Mouse (Mus musculus): ENCODE results near the gene Nsun2.
A peak's percentile ranks its signal among the peaks of the same experiment; 100 is the strongest.

The Nsun2 gene

DNA sequence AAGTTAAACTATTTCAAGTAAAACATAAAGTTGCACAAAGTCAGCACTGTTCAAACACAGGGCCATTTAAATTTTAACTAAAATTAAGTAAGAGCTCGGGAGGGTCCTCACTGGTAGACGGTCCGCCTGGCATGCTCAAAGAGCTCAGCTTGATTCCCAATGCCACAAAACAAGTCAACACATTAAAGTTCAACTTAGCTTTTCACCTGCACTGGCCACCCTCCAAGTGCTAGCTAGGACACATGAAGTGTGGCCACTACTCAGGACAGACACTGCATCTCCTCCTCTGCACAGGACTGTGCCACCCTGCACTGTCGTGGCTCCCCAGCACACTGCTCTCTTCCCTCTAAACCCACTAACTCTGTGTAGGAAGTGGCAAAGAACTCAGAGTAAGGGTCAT lies 7.7 kb upstream of the Nsun2 start:
- no peak for DNase-seq

DNA sequence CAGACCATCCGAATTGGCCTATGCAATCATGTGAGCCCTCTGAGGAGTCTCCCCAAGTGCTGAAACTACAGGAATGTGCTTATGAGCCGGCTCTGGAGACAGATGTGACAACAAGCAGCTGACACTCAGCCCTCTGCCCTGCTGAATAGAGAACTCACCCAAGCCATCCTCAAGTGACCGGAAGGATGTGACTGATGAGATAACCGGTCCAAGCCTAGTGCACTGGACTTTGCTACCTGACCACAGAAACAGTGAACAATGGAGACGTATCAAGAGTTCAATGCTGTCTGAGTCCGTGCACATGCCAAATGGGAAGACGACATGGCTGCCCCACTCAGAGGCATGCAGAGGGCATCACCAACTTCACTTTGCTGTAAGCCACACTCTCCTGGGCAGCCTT lies 5.0 kb upstream of the Nsun2 start:
- no peak for DNase-seq

DNA sequence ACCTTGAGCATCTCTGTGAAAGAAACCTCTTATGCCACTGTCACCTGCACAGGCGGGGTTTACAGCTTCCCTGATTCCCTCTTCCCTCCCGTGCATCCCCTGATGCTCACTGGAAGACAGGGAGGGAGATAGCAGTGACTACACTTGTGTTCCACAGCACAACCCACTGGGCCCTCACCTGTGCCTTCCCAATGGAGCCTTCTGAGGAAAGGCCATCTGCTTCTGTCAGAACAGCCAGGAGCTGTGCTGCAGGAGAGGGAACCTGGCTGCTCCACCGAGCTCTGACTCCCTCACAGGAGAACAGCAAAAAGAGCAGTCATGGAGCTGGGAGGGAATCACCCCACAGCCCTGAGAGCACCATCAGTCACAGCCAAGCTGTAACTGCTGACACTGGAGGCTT lies 3.4 kb upstream of the Nsun2 start:
- no peak for DNase-seq

DNA sequence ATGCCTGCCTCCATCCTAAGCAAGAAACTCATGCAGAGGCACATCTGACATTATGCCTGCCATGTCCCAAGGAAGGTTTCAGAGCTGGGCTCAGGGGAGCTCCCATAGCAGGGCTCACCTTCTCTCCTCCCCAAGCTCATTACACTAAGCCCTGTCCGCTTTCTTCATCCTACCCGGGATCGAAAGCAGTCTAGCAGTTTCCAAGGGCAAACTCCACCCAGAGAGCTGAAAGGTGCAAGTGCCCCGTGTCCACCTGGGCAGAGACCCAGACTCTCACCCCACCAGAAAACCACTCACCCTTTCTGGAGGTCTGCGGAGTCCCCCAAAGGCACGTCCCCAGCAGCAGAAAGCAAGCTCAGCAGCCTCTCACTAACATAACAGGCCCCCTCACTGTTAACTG lies 2.6 kb upstream of the Nsun2 start:
- DNase-seq = no peak

GRCm38 (mm10) chr13:69531431-69531830 lies 2.1 kb upstream of the Nsun2 start:
- no peak for DNase-seq

DNA sequence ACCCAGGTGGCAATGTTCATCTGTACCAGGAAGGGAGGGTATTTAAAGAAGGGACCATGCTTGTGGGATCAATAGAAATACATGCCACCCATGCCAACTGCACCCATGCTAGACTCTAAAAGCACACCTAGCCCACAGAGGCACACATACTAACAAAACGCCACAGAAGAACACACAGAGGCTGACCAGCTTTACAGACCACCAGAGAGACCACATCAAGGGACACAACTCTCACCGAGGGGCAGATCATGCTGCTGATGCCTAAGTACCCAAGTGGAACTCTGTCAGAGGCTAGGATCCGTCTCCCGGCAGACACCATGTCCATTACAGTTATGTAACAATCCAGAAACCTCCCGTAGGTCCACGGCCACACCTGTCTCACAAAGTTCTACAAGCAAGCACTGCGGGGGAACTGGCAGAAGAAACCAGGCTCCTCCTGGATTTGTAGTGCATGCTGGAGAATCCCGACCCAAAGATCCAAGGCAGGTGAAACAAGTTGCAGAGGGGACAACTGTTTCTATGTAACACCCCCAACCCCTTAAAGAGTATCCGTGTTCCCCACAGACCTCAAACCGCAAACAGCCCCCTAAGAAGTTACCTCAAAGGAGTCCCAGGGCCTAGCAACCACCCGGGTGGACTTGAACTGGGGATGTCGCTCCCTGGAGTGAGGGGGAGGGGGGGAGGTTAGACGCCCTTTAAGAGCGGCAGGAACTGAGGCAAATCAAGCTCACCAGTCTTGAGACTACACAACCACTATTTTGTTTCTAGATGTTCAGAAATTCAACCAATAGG lies 1.2 kb upstream of the Nsun2 start:
- no peak for DNase-seq

GRCm38 (mm10) chr13:69532893-69533404 lies 597 bp upstream of the Nsun2 start:
- no peak for DNase-seq

- DNase-seq = no peak
Observed at GRCm38 (mm10) chr13:69534334-69534653, 748 bp downstream of the Nsun2 start, which contains the start of gene Tent4a. Tent4a (minus strand) TSS chr13:69534617.

- peak; percentile 98 for DNase-seq
Observed at GRCm38 (mm10) chr13:69534654-69535551, 1.4 kb downstream of the Nsun2 start.

DNA sequence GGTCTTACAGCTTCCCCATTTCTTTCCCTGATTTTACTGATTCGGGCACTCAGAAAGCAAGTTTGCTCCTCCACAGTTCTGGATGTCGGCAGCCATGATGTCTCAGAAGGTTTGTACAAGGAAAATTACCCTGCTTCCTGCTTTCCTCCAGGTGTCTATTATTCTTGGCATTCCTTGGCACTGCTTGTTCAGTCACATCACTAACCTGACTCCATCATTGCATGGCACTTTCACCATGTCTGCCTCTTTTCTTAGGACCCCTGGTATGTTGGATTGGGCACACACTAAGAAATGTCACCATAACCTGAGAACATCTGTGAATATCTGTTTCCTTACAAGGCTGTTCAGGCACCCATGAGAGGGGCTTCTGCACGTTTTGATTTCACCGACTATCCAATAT lies 2.5 kb downstream of the Nsun2 start:
- DNase-seq = no peak

DNA sequence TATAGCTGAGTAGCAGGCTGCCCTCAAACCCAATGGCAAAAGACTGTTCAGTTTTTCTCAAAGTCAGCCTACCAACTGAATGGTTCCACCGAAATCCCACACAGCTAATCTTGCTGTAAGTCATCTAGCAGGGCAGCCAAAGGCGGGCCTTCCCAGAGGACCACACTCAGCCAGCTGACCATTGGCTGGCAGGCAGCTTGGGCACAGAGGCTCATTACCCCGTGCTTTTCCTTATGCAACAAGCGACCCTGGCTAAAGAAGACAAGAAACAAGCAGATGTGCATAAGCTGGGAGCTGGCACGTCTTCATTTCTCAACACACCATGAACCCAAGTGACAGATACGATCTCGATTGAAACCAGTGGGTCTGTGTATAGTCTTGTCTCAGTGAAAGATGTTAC lies 3.8 kb downstream of the Nsun2 start:
- DNase-seq = no peak

DNA sequence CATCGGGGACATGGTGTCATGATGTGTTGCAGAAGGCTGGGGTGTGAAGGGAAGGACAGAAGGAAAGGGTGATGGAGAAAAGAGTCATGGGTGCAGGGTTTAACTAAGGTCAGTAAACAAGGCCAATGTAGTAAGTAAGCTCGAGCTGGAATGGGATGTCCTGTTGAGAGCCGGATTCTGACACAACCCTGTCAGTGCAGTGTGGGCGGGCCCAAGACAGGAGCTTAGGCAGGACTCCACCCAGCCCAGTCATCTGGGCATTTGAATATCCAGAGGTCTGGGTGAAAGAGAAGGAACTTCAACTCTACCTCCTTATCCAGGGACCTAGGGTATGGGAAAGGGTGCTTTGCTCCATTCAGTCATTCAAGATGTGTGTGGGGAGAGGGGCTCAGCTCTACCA lies 4.8 kb downstream of the Nsun2 start:
- DNase-seq = no peak

- DNase-seq = no peak
Observed at GRCm38 (mm10) chr13:69541209-69541608, 7.7 kb downstream of the Nsun2 start.

GRCm38 (mm10) chr13:69541776-69542175 lies 8.2 kb downstream of the Nsun2 start:
- DNase-seq = peak; percentile 36

GRCm38 (mm10) chr13:69542571-69543352 lies 9.2 kb downstream of the Nsun2 start:
- DNase-seq = no peak

GRCm38 (mm10) chr13:69543595-69543994 lies 10.0 kb downstream of the Nsun2 start:
- DNase-seq = no peak

DNA sequence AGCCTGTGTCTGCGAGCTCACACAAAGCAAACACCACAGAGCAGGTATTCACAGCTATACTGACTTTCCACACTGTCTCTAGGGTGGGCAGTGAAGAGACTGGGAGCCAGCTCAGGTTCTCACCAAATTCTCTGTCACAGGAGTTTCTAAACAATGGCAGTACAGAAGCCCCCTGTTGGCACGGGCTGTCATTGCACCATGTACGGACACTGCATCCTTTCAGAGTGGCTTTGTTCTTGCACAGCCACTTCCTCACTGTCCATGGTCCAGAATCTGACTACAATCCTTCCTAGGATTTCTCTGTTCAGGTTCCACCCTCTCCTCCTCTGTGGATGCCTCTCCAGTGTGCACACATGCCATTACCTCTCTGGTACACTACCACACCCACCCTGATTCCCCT lies 11.5 kb downstream of the Nsun2 start:
- no peak for DNase-seq

- no peak for DNase-seq
Observed at GRCm38 (mm10) chr13:69547488-69548180, 14.1 kb downstream of the Nsun2 start.

DNA sequence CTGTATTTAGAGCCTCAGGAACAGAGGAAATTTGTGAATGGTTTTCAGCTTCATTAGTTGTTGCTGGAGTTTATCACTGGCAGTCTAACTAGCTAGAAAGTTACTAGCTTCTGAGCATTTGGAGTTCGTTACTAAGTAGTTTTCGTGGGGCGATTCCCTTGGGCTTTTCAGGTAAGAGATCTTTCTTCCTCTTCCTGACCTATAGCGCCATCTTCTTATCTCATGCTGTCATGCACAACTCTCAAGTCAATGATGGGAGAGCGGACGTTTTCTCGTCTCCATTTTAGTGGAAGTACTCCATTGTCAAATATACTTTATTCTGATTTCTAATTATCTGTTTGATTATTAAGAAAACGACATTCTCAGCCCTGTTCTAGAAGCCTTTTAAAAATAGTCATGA lies 16.4 kb downstream of the Nsun2 start:
- no peak for DNase-seq

DNA sequence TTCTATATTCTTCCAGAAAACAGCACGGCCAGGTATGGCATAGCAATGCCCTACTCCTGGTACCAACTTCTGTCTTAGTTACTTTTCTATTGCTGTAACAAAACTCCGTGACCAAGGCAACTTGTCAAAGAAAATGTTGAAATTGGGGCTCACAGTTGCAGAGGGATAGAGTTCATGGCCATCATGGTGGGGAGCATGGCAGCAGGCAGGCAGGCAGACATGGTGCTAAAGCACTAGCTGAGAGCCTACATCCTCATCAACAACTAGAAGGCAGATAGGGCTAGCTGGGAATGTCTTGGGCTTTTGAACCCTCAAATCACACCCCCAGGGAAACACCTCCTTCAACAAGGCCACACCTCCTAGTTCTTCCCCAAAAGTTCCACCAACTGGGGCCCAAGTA lies 17.3 kb downstream of the Nsun2 start:
- DNase-seq = no peak

DNA sequence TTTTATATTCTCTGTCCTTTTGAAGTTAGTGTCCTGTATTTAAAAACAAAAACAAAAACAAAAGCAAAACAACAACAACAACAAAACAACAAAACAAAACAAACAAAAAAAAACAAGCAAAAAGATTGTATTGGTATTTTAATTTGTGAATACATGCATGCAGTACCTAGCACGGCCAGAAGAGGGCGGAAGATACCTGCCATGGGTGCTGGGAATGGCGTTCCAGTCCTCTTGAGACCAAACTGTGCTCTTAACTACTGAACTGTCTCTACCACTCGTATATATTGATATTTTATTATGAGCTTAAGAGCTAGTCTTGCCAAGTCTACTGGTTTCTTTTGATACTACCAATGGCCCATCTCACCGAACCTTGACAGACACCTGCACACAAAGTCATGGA lies 19.5 kb downstream of the Nsun2 start:
- no peak for DNase-seq

DNA sequence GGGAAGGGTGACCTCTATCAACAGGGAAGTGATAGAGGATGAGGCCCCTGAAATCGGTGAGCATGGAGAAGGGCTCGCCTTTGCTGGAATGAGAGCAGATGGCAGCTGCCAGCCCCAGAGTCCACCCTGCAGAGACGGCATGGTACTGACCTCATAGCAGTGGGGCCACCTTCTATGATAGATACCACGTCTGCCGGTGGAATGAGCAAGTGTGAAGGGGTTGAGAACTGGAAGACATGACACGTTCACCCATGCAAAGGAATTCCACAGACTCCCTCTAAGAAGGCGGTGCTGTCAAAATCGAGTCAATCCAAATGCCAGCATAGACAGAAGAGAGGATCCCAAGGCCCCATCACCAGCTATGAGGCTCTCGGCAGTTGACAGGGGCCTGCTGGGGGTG lies 20.7 kb downstream of the Nsun2 start:
- no peak for DNase-seq

GRCm38 (mm10) chr13:69555045-69555444 lies 21.5 kb downstream of the Nsun2 start:
- DNase-seq = no peak

Data from right cerebral cortex, postnatal 14 days (tissue).